Mouse (Mus musculus): ENCODE measurements at regions not wholly inside any gene's neighbourhood (a gene's known extent, or its start where the extent isn't known, plus 50 kb on each side); places are given as distances from the start of the nearest gene placed in this dataset.

GRCm38 (mm10) chr2:146631098-146631497, 119.0 kb upstream of the Ralgapa2 start:
- H3K36me3 ChIP-seq (replicated peaks; ENCODE audit: control insufficient read depth, insufficient read depth, low read depth), result no peaks in the 10 kb centered on the region
- TF ChIP-seq CTCF (IDR thresholded peaks at IDR 0.05; ENCODE audit: low read depth) (no peak), EP300 (IDR thresholded peaks at IDR 0.05; ENCODE audit: low read depth) (no peak)
- 49% methylated on average over 5 of the region's 5 CpGs for WGBS (ENCODE audit: insufficient replicate concordance)

DNA sequence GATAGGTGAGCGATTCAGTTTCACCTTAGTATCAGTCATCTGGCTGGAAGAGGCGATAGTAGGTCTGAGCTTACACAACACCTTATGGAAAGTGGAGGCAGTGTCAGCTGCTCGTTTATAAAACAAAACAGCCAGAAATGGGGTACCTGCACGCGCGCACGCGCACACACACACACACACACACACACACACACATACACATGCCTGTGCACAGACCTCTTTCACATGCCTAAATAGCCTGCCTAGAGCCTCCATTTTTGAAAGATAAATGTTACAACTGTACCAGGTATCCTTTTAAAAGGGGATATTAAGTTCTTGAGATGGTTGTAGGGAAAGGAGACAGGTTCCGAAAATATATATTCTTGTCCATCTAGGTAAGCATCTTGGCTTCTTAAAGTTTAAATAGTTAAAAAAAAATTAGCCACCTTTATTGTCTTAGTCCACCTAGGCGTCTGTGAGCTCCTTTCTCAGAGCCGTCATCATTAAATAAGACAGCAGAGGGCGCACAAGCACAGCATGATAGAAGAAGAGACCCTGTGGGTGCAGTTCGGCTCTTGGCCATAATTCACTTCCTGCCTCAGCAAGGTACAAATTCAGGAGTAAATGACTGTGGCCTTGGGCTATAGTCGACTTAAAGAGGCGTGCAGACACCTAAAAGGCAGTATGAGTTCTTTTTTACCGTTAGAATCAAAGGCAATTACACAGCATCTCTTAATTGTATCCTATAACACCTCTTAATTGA, 121.4 kb upstream of the Ralgapa2 start:
- no peaks in the 10 kb centered on the region for H3K36me3 ChIP-seq (replicated peaks; ENCODE audit: control insufficient read depth, insufficient read depth, low read depth)
- no peak overlapping the region for H3K4me2 ChIP-seq (ENCODE audit: low read depth)
- DNase-seq (ENCODE audit: low read depth in 3 of 3, low spot score in 3 of 3), result peak; percentile 17 to 33 (median 25)
- no peaks in the 10 kb centered on the region for H3K4me1 ChIP-seq (replicated peaks; ENCODE audit: control insufficient read depth in 2 of 2, insufficient read depth in 2 of 2, low read length in 1 of 2)
- H3K27ac ChIP-seq, result no peak overlapping the region
- H3K9me3 ChIP-seq (ENCODE audit: control insufficient read depth, low read length), result no peaks in the 10 kb centered on the region
- H3K4me3 ChIP-seq (ENCODE audit: insufficient read depth in 1 of 2, low read depth in 2 of 2, low read length in 2 of 2), result no peak overlapping the region
- WGBS (ENCODE audit: insufficient replicate concordance), result 46% methylated on average over 16 of the region's 16 CpGs
- H3K27me3 ChIP-seq (ENCODE audit: control insufficient read depth, insufficient read depth, low read length), result no peaks in the 10 kb centered on the region
- TF ChIP-seq EP300 (IDR thresholded peaks at IDR 0.05; ENCODE audit: low read depth), result no peak
- TF ChIP-seq CTCF (IDR thresholded peaks at IDR 0.05; ENCODE audit: low read depth), result peak; percentile 61
- no peak overlapping the region for H3K9ac ChIP-seq (replicated peaks)
- ATAC-seq (ENCODE audit: insufficient read depth), result no peak

More at GRCm38 (mm10) chr2:146631098-146631497, 119.0 kb upstream of the Ralgapa2 start:
- Histone ChIP-seq H3K27ac (no peak overlapping the region), H3K27me3 (ENCODE audit: control insufficient read depth, insufficient read depth, low read length) (no peaks in the 10 kb centered on the region), H3K9ac (replicated peaks) (no peak overlapping the region), H3K9me3 (ENCODE audit: control insufficient read depth, low read length) (no peaks in the 10 kb centered on the region), H3K4me1 (replicated peaks; ENCODE audit: control insufficient read depth in 2 of 2, insufficient read depth in 2 of 2, low read length in 1 of 2) (no peaks in the 10 kb centered on the region), H3K4me3 (ENCODE audit: insufficient read depth in 1 of 2, low read depth in 2 of 2, low read length in 2 of 2) (no peak overlapping the region), H3K4me2 (ENCODE audit: low read depth) (no peak overlapping the region)
- DNase-seq (ENCODE audit: low read depth in 3 of 3, low spot score in 3 of 3), result no peak
- ATAC-seq (ENCODE audit: insufficient read depth), result no peak

DNA sequence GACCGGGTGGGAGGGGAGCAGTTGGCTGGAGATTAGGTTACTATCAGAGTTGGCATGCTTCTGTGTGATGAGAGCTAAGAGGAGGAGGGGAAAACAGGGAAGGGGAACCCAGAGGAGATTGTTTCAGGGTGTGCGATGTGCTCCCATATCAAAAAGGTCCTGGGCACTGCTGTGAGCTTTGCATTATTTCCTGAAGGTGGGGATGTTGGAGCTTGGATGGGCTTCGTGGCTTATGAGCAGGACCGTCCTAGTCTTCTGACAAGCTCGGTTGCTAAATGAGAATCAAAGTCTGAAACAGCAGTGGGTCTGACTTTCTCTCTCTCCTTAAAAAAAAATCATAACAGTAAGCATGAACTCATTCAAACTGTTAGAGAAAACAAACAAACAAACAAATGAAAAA, 125.4 kb upstream of the Ralgapa2 start:
- Histone ChIP-seq H3K4me1 (replicated peaks; ENCODE audit: control insufficient read depth in 2 of 2, insufficient read depth in 2 of 2, low read length in 1 of 2) (no peaks in the 10 kb centered on the region), H3K9me3 (ENCODE audit: control insufficient read depth, low read length) (no peaks in the 10 kb centered on the region), H3K4me3 (ENCODE audit: insufficient read depth in 1 of 2, low read depth in 2 of 2, low read length in 2 of 2) (no peak overlapping the region), H3K9ac (replicated peaks) (no peak overlapping the region), H3K4me2 (ENCODE audit: low read depth) (no peak overlapping the region), H3K27ac (no peak overlapping the region), H3K27me3 (ENCODE audit: control insufficient read depth, insufficient read depth, low read length) (no peaks in the 10 kb centered on the region), H3K36me3 (replicated peaks; ENCODE audit: control insufficient read depth, insufficient read depth, low read depth) (no peaks in the 10 kb centered on the region)
- WGBS (ENCODE audit: insufficient replicate concordance), result 48% methylated on average over 5 of the region's 5 CpGs
- TF ChIP-seq CTCF (IDR thresholded peaks at IDR 0.05; ENCODE audit: low read depth), result no peak
- no peak for TF ChIP-seq EP300 (IDR thresholded peaks at IDR 0.05; ENCODE audit: low read depth)
- no peak for ATAC-seq (ENCODE audit: insufficient read depth)
- no peak for DNase-seq (ENCODE audit: low read depth in 3 of 3, low spot score in 3 of 3)

- Histone ChIP-seq H3K4me1 (replicated peaks; ENCODE audit: control insufficient read depth in 2 of 2, insufficient read depth in 2 of 2, low read length in 1 of 2) (no peaks in the 10 kb centered on the region), H3K9ac (replicated peaks) (no peak overlapping the region), H3K4me3 (ENCODE audit: insufficient read depth in 1 of 2, low read depth in 2 of 2, low read length in 2 of 2) (no peak overlapping the region), H3K36me3 (replicated peaks; ENCODE audit: control insufficient read depth, insufficient read depth, low read depth) (no peaks in the 10 kb centered on the region), H3K27ac (no peak overlapping the region), H3K9me3 (ENCODE audit: control insufficient read depth, low read length) (no peaks in the 10 kb centered on the region), H3K4me2 (ENCODE audit: low read depth) (no peak overlapping the region), H3K27me3 (ENCODE audit: control insufficient read depth, insufficient read depth, low read length) (no peaks in the 10 kb centered on the region)
- TF ChIP-seq CTCF (IDR thresholded peaks at IDR 0.05; ENCODE audit: low read depth) (no peak), EP300 (IDR thresholded peaks at IDR 0.05; ENCODE audit: low read depth) (no peak)
- 56% methylated on average over 16 of the region's 16 CpGs for WGBS (ENCODE audit: insufficient replicate concordance)
- ATAC-seq (ENCODE audit: insufficient read depth) (no peak), DNase-seq (ENCODE audit: low read depth in 3 of 3, low spot score in 3 of 3) (no peak)
Observed at GRCm38 (mm10) chr2:146646237-146646972, 134.3 kb upstream of the Ralgapa2 start.

- TF ChIP-seq EP300 (IDR thresholded peaks at IDR 0.05; ENCODE audit: low read depth) (no peak), CTCF (IDR thresholded peaks at IDR 0.05; ENCODE audit: low read depth) (no peak)
- Histone ChIP-seq H3K4me3 (ENCODE audit: insufficient read depth in 1 of 2, low read depth in 2 of 2, low read length in 2 of 2) (no peak overlapping the region), H3K4me1 (replicated peaks; ENCODE audit: control insufficient read depth in 2 of 2, insufficient read depth in 2 of 2, low read length in 1 of 2) (no peaks in the 10 kb centered on the region), H3K27me3 (ENCODE audit: control insufficient read depth, insufficient read depth, low read length) (no peaks in the 10 kb centered on the region), H3K9me3 (ENCODE audit: control insufficient read depth, low read length) (no peaks in the 10 kb centered on the region), H3K9ac (replicated peaks) (no peak overlapping the region), H3K36me3 (replicated peaks; ENCODE audit: control insufficient read depth, insufficient read depth, low read depth) (no peaks in the 10 kb centered on the region), H3K27ac (no peak overlapping the region), H3K4me2 (ENCODE audit: low read depth) (no peak overlapping the region)
- 59% methylated on average over 2 of the region's 2 CpGs for WGBS (ENCODE audit: insufficient replicate concordance)
- ATAC-seq (ENCODE audit: insufficient read depth) (no peak), DNase-seq (ENCODE audit: low read depth in 3 of 3, low spot score in 3 of 3) (no peak)
Observed at GRCm38 (mm10) chr2:146646973-146647282, 134.8 kb upstream of the Ralgapa2 start.

All from liver, embryonic 14.5 days (tissue).